Mouse (Mus musculus) hindbrain, embryonic 12.5 days (tissue): ENCODE measurements around the gene Fam20b. TPM values are rescaled to one million over a fixed set of nuclear protein-coding genes. Genes with fewer than 3 reads are reported as not detected.
A peak's percentile ranks its signal among the peaks of the same experiment; 100 is the strongest.

ENCODE experiments used
- ATAC-seq: fragments of 200-750 bp; cut with Nextera tagmentation; 2 replicates; pipeline ENCODE4 v1.8.0; 2017; ENCODE audit warnings: moderate TSS enrichment; ENCODE audit not compliant: low FRiP score
- H3K27ac ChIP-seq: fragments of 300-500 bp; sonication (generic); 2 replicates; pipeline ENCODE4 v1.5.1; 2016; ENCODE audit warnings: mild to moderate bottlenecking
- H3K27me3 ChIP-seq: fragments of 300-500 bp; sonication (generic); 2 replicates; pipeline ENCODE4 v1.6.1; 2016; ENCODE audit warnings: mild to moderate bottlenecking
- H3K36me3 ChIP-seq: fragments of 300-500 bp; sonication (generic); 2 replicates; pipeline ENCODE4 v1.6.1; 2016; ENCODE audit warnings: mild to moderate bottlenecking
- H3K4me1 ChIP-seq: fragments of 300-500 bp; sonication (generic); 2 replicates; pipeline ENCODE4 v1.6.1; 2016
- H3K4me2 ChIP-seq: fragments of 300-500 bp; sonication (generic); replicated peaks from 2 replicates; pipeline ENCODE4 v1.6.1; 2016; ENCODE audit warnings: mild to moderate bottlenecking
- H3K4me3 ChIP-seq: fragments of 300-500 bp; sonication (generic); 2 replicates; pipeline ENCODE4 v1.5.1; 2016; ENCODE audit warnings: mild to moderate bottlenecking
- H3K9ac ChIP-seq: fragments of 300-500 bp; sonication (generic); 2 replicates; pipeline ENCODE4 v1.6.1; 2016; ENCODE audit warnings: mild to moderate bottlenecking, moderate library complexity
- H3K9me3 ChIP-seq: fragments of 300-500 bp; sonication (generic); replicated peaks from 2 replicates; pipeline ENCODE4 v1.6.1; 2016; ENCODE audit warnings: mild to moderate bottlenecking
- WGBS: fragments of 180-500 bp; shearing (Covaris S2); methylation state at CpG from one replicate; pipeline ENCODE4 v1.1.7; 2016; 5-methylcytosine and 5-hydroxymethylcytosine counted together
- polyA plus RNA-seq: library from polyadenylated mRNA; unstranded; fragments of >200 nt; fragmentation: Nextera tagmentation; extraction: Ambion mirVana; gene quantifications from 2 replicates; pipeline ENCODE4 v1.2.1, GENCODE M21; 2016

Gene Fam20b
- polyA plus RNA-seq, 1 experiment from 2014 or later = 29.7 TPM

GRCm38 (mm10) chr1:156749136-156749535, 30.2 kb upstream of the Fam20b start:
- Histone ChIP-seq H3K27me3 (no peaks in the 10 kb centered on the region), H3K9ac (no peak overlapping the region), H3K4me2 (no peak overlapping the region), H3K4me1 (peaks cover 31% of the 10 kb centered on the region), H3K36me3 (no peaks in the 10 kb centered on the region), H3K4me3 (no peak overlapping the region), H3K27ac (no peak overlapping the region), H3K9me3 (no peaks in the 10 kb centered on the region)
- no peak for ATAC-seq

- WGBS = 70% methylated on average over 16 of the region's 16 CpGs
- no peak for ATAC-seq
- H3K27me3 ChIP-seq = no peaks in the 10 kb centered on the region
- H3K9ac ChIP-seq = no peak overlapping the region
- no peaks in the 10 kb centered on the region for H3K36me3 ChIP-seq
- no peak overlapping the region for H3K4me2 ChIP-seq
- H3K27ac ChIP-seq = no peak overlapping the region
- H3K4me3 ChIP-seq = no peak overlapping the region
- peaks cover 26% of the 10 kb centered on the region for H3K4me1 ChIP-seq
- H3K9me3 ChIP-seq = no peaks in the 10 kb centered on the region
Observed at GRCm38 (mm10) chr1:156748435-156749005, 29.6 kb upstream of the Fam20b start.

GRCm38 (mm10) chr1:156745188-156745810, 26.4 kb upstream of the Fam20b start:
- no peaks in the 10 kb centered on the region for H3K9me3 ChIP-seq
- no peaks in the 10 kb centered on the region for H3K36me3 ChIP-seq
- peaks cover 9% of the 10 kb centered on the region; the same call in 1 of the 2 replicates for H3K4me1 ChIP-seq
- no peaks in the 10 kb centered on the region for H3K27me3 ChIP-seq
- H3K4me3 ChIP-seq = no peak overlapping the region
- no peak for ATAC-seq
- H3K27ac ChIP-seq = 0 out of 2 replicates have a peak overlapping the region, but pooled peaks have one; percentile 35
- no peak overlapping the region for H3K4me2 ChIP-seq
- no peak overlapping the region for H3K9ac ChIP-seq
- 81% methylated on average over 7 of the region's 7 CpGs for WGBS

GRCm38 (mm10) chr1:156741482-156742411, 22.9 kb upstream of the Fam20b start:
- Histone ChIP-seq H3K4me1 (no peaks in the 10 kb centered on the region), H3K9me3 (no peaks in the 10 kb centered on the region), H3K27ac (no peak overlapping the region), H3K36me3 (no peaks in the 10 kb centered on the region), H3K4me3 (no peak overlapping the region), H3K9ac (no peak overlapping the region), H3K27me3 (no peaks in the 10 kb centered on the region), H3K4me2 (no peak overlapping the region)
- 62% methylated on average over 11 of the region's 11 CpGs for WGBS
- peak; percentile 56 for ATAC-seq

GRCm38 (mm10) chr1:156735788-156736187, 16.9 kb upstream of the Fam20b start:
- Histone ChIP-seq H3K9ac (no peak overlapping the region), H3K4me2 (no peak overlapping the region), H3K27ac (no peak overlapping the region), H3K9me3 (no peaks in the 10 kb centered on the region), H3K4me3 (no peak overlapping the region), H3K27me3 (no peaks in the 10 kb centered on the region), H3K36me3 (no peaks in the 10 kb centered on the region), H3K4me1 (no peaks in the 10 kb centered on the region)
- WGBS = 70% methylated on average over 2 of the region's 2 CpGs
- ATAC-seq = no peak

- Histone ChIP-seq H3K36me3 (no peaks in the 10 kb centered on the region), H3K4me1 (no peaks in the 10 kb centered on the region), H3K9ac (no peak overlapping the region), H3K27me3 (no peaks in the 10 kb centered on the region), H3K9me3 (no peaks in the 10 kb centered on the region), H3K4me2 (no peak overlapping the region), H3K4me3 (no peak overlapping the region), H3K27ac (no peak overlapping the region)
- ATAC-seq = no peak
- 75% methylated on average over 3 of the region's 3 CpGs for WGBS
Observed at GRCm38 (mm10) chr1:156734019-156734418, 15.1 kb upstream of the Fam20b start.

- Histone ChIP-seq H3K36me3 (no peaks in the 10 kb centered on the region), H3K27ac (no peak overlapping the region), H3K9me3 (no peaks in the 10 kb centered on the region), H3K4me3 (no peak overlapping the region), H3K4me2 (no peak overlapping the region), H3K4me1 (no peaks in the 10 kb centered on the region), H3K9ac (no peak overlapping the region), H3K27me3 (no peaks in the 10 kb centered on the region)
- 93% methylated on average over 9 of the region's 9 CpGs for WGBS
- ATAC-seq = no peak
Observed at GRCm38 (mm10) chr1:156733559-156733958, 14.7 kb upstream of the Fam20b start.

- no peak overlapping the region for H3K27ac ChIP-seq
- H3K36me3 ChIP-seq = no peaks in the 10 kb centered on the region
- ATAC-seq = no peak
- H3K4me2 ChIP-seq = no peak overlapping the region
- no peaks in the 10 kb centered on the region for H3K27me3 ChIP-seq
- H3K4me1 ChIP-seq = no peaks in the 10 kb centered on the region
- no peaks in the 10 kb centered on the region for H3K9me3 ChIP-seq
- H3K9ac ChIP-seq = no peak overlapping the region
- WGBS = 94% methylated on average over 5 of the region's 5 CpGs
- H3K4me3 ChIP-seq = no peak overlapping the region
Observed at GRCm38 (mm10) chr1:156732996-156733395, 14.1 kb upstream of the Fam20b start.

- no peaks in the 10 kb centered on the region for H3K4me1 ChIP-seq
- H3K9me3 ChIP-seq = no peaks in the 10 kb centered on the region
- H3K27ac ChIP-seq = no peak overlapping the region
- WGBS = 67% methylated on average over 9 of the region's 9 CpGs
- H3K36me3 ChIP-seq = no peaks in the 10 kb centered on the region
- no peaks in the 10 kb centered on the region for H3K27me3 ChIP-seq
- no peak overlapping the region for H3K4me3 ChIP-seq
- H3K4me2 ChIP-seq = no peak overlapping the region
- H3K9ac ChIP-seq = no peak overlapping the region
- no peak for ATAC-seq
Observed at GRCm38 (mm10) chr1:156730802-156731201, 11.9 kb upstream of the Fam20b start.

- 82% methylated on average over 14 of the region's 14 CpGs for WGBS
- Histone ChIP-seq H3K27me3 (0 out of 2 replicates have a peak, but pooled peaks cover 3% of the 10 kb centered on the region), H3K9me3 (no peaks in the 10 kb centered on the region), H3K9ac (no peak overlapping the region), H3K36me3 (no peaks in the 10 kb centered on the region), H3K4me2 (no peak overlapping the region), H3K4me3 (no peak overlapping the region), H3K27ac (no peak overlapping the region), H3K4me1 (no peaks in the 10 kb centered on the region)
- ATAC-seq = no peak
Observed at GRCm38 (mm10) chr1:156727234-156728108, 8.6 kb upstream of the Fam20b start.

- H3K9me3 ChIP-seq = no peaks in the 10 kb centered on the region
- H3K4me2 ChIP-seq = no peak overlapping the region
- H3K27ac ChIP-seq = no peak overlapping the region
- H3K27me3 ChIP-seq = 0 out of 2 replicates have a peak, but pooled peaks cover 3% of the 10 kb centered on the region
- H3K9ac ChIP-seq = no peak overlapping the region
- no peak for ATAC-seq
- WGBS = 56% methylated on average over 6 of the region's 6 CpGs
- H3K4me3 ChIP-seq = no peak overlapping the region
- H3K4me1 ChIP-seq = peaks cover 9% of the 10 kb centered on the region
- no peaks in the 10 kb centered on the region for H3K36me3 ChIP-seq
Observed at GRCm38 (mm10) chr1:156722089-156722488, 3.2 kb upstream of the Fam20b start.

- 60% methylated on average over 4 of the region's 4 CpGs for WGBS
Observed at GRCm38 (mm10) chr1:156720046-156720445, 1.2 kb upstream of the Fam20b start.

More at GRCm38 (mm10) chr1:156720046-156720445, 1.2 kb upstream of the Fam20b start:
- no peak overlapping the region for H3K27ac ChIP-seq
- 0 out of 2 replicates have a peak, but pooled peaks cover 3% of the 10 kb centered on the region for H3K27me3 ChIP-seq
- H3K9me3 ChIP-seq = no peaks in the 10 kb centered on the region
- ATAC-seq = no peak
- peaks cover 10% of the 10 kb centered on the region for H3K4me1 ChIP-seq
- H3K4me2 ChIP-seq = peak overlapping the region; percentile 67; the same call in 1 of the 2 replicates
- no peaks in the 10 kb centered on the region for H3K36me3 ChIP-seq
- no peak overlapping the region for H3K9ac ChIP-seq
- no peak overlapping the region for H3K4me3 ChIP-seq
